Mouse (Mus musculus): ENCODE measurements around the gene Ifit2. TPM values are rescaled to one million over a fixed set of nuclear protein-coding genes. Genes with fewer than 3 reads are reported as not detected.
"Not testable (repeated sequence)": the region's sequence is repeated elsewhere in the genome, so short reads cannot be mapped to it uniquely, and the experiment has no call there.

The Ifit2 gene
- total RNA-seq, 2 experiments from 2014 or later: 6.9 to 8.1 TPM

- DNase-seq (ENCODE audit: low spot score in 2 of 2): no peak
Measured at GRCm38 (mm10) chr19:34593456-34593855, 43.0 kb downstream of the Ifit2 start.

GRCm38 (mm10) chr19:34594523-34594922 lies 44.0 kb downstream of the Ifit2 start:
- not testable (repeated sequence) for DNase-seq (ENCODE audit: low spot score in 2 of 2)

- DNase-seq (ENCODE audit: low spot score in 2 of 2): no peak
Measured at GRCm38 (mm10) chr19:34596811-34597210, 46.3 kb downstream of the Ifit2 start.

GRCm38 (mm10) chr19:34598341-34598740 lies 47.8 kb downstream of the Ifit2 start:
- DNase-seq (ENCODE audit: low spot score in 2 of 2): peak in 1 of 2 experiments; percentile 17

GRCm38 (mm10) chr19:34599250-34599649 lies 48.8 kb downstream of the Ifit2 start:
- not testable (repeated sequence) for DNase-seq (ENCODE audit: low spot score in 2 of 2)

GRCm38 (mm10) chr19:34601888-34602287 lies 51.4 kb downstream of the Ifit2 start, which contains the start of gene Ifit1bl1:
Gene Ifit1bl1 (minus strand): TSS chr19:34601956.
- DNase-seq (ENCODE audit: low spot score in 2 of 2): not testable (repeated sequence)

- DNase-seq (ENCODE audit: low spot score in 2 of 2): no peak
Measured at GRCm38 (mm10) chr19:34605472-34605871, 55.0 kb downstream of the Ifit2 start.

GRCm38 (mm10) chr19:34607237-34608051 lies 57.0 kb downstream of the Ifit2 start, which contains the start of gene Ifit3b:
Gene Ifit3b (plus strand): TSS chr19:34607970.
- DNase-seq (ENCODE audit: low spot score in 2 of 2): not testable (repeated sequence)

- not testable (repeated sequence) for DNase-seq (ENCODE audit: low spot score in 2 of 2)
Measured at GRCm38 (mm10) chr19:34610118-34610517, 59.6 kb downstream of the Ifit2 start.

- DNase-seq (ENCODE audit: low spot score in 2 of 2): not testable (repeated sequence)
Measured at GRCm38 (mm10) chr19:34612243-34613001, 61.9 kb downstream of the Ifit2 start.

- no peak for DNase-seq (ENCODE audit: low spot score in 2 of 2)
Measured at GRCm38 (mm10) chr19:34620871-34621270, 70.4 kb downstream of the Ifit2 start.

GRCm38 (mm10) chr19:34623781-34624180 lies 73.3 kb downstream of the Ifit2 start:
- DNase-seq (ENCODE audit: low spot score in 2 of 2): no peak

GRCm38 (mm10) chr19:34624663-34625062 lies 74.2 kb downstream of the Ifit2 start:
- DNase-seq (ENCODE audit: low spot score in 2 of 2): no peak

Other genes starting within 250 kb of the Ifit2 start
- under 1 TPM; 0.23 to 0.44 TPM for gene Ch25h, start 75.5 kb upstream of the Ifit2 start, total RNA-seq (2021)
- 10 to 100 TPM; 17.1 to 18.5 TPM for gene Lipa, start 23.2 kb upstream of the Ifit2 start, total RNA-seq (2021)
- gene Ifit3, start 32.8 kb downstream of the Ifit2 start, total RNA-seq (2021): 1 to 10 TPM; 4.5 to 6.4 TPM
- 1 to 10 TPM; 2.4 to 2.7 TPM for gene Ifit1bl1, start 51.3 kb downstream of the Ifit2 start, total RNA-seq (2021)
- gene Ifit3b, start 57.3 kb downstream of the Ifit2 start, total RNA-seq (2021): 1 to 10 TPM; 3.8 to 3.9 TPM
- under 1 TPM; 0.35 to 0.65 TPM for gene Ifit1bl2, start 90.0 kb downstream of the Ifit2 start, total RNA-seq (2021)
- 1 to 10 TPM in 1 of 2 experiments, under 1 TPM in 1; 0.79 to 1.3 TPM for gene Ifit1, start 90.2 kb downstream of the Ifit2 start, total RNA-seq (2021)
- 1 to 10 TPM; 2.3 to 4.0 TPM for gene Slc16a12, start 196.6 kb downstream of the Ifit2 start, total RNA-seq (2021)

Measured in left cerebral cortex, adult 18-20 months (tissue).